Mouse (Mus musculus): ENCODE results near the gene Krtap5-1. TPM values are rescaled to one million over a fixed set of nuclear protein-coding genes. Genes with fewer than 3 reads are reported as not detected.
"Not testable (repeated sequence)": the region's sequence is repeated elsewhere in the genome, so short reads cannot be mapped to it uniquely, and the experiment has no call there.

The Krtap5-1 gene
- total RNA-seq, 4 experiments from 2014 or later: not detected

- not testable (repeated sequence) for DNase-seq (ENCODE audit: low spot score in 2 of 2)
Measured at GRCm38 (mm10) chr7:142296108-142296507, 810 bp downstream of the Krtap5-1 start.

GRCm38 (mm10) chr7:142295418-142295817, 1.5 kb downstream of the Krtap5-1 start:
- no peak for DNase-seq (ENCODE audit: low spot score in 2 of 2)

- not testable (repeated sequence) for DNase-seq (ENCODE audit: low spot score in 2 of 2)
Measured at GRCm38 (mm10) chr7:142293851-142294250, 3.1 kb downstream of the Krtap5-1 start.

- DNase-seq (ENCODE audit: low spot score in 2 of 2): not testable (repeated sequence)
Measured at GRCm38 (mm10) chr7:142285910-142286612, 10.9 kb downstream of the Krtap5-1 start.

GRCm38 (mm10) chr7:142285130-142285835, 11.6 kb downstream of the Krtap5-1 start:
- DNase-seq (ENCODE audit: low spot score in 2 of 2): peak; percentile 7 to 11

GRCm38 (mm10) chr7:142284615-142285080, 12.3 kb downstream of the Krtap5-1 start:
- DNase-seq (ENCODE audit: low spot score in 2 of 2): peak; percentile 84 to 93

- peak; percentile 7 to 12 for DNase-seq (ENCODE audit: low spot score in 2 of 2)
Measured at GRCm38 (mm10) chr7:142284023-142284591, 12.8 kb downstream of the Krtap5-1 start.

- DNase-seq (ENCODE audit: low spot score in 2 of 2): not testable (repeated sequence)
Measured at GRCm38 (mm10) chr7:142282847-142283246, 14.1 kb downstream of the Krtap5-1 start.

GRCm38 (mm10) chr7:142279291-142279690, 17.6 kb downstream of the Krtap5-1 start:
- not testable (repeated sequence) for DNase-seq (ENCODE audit: low spot score in 2 of 2)

GRCm38 (mm10) chr7:142278183-142278582, 18.7 kb downstream of the Krtap5-1 start:
- peak in 1 of 2 experiments; percentile 49 for DNase-seq (ENCODE audit: low spot score in 2 of 2)

GRCm38 (mm10) chr7:142274263-142274662, 22.7 kb downstream of the Krtap5-1 start, which contains the start of gene Gm4559:
Gm4559 (minus strand) TSS chr7:142274363.
- not testable (repeated sequence) for DNase-seq (ENCODE audit: low spot score in 2 of 2)

GRCm38 (mm10) chr7:142258254-142258653, 38.7 kb downstream of the Krtap5-1 start, which contains the start of gene Gm2431:
Gm2431 (minus strand) TSS chr7:142258354.
- DNase-seq (ENCODE audit: low spot score in 2 of 2): not testable (repeated sequence)

- DNase-seq (ENCODE audit: low spot score in 2 of 2): peak in 1 of 2 experiments; percentile 23
Measured at GRCm38 (mm10) chr7:142255517-142255916, 41.4 kb downstream of the Krtap5-1 start.

- peak; percentile 4 to 12 for DNase-seq (ENCODE audit: low spot score in 2 of 2)
Measured at GRCm38 (mm10) chr7:142249824-142250223, 47.1 kb downstream of the Krtap5-1 start.

Other genes with a start within 250 kb of the Krtap5-1 start
- gene Mob2, start 236.1 kb downstream of the Krtap5-1 start, total RNA-seq (2022): 10 to 100 TPM; 28.9 to 34.4 (median 30.9) TPM
- 100 to 1,000 TPM; 103 to 110 (median 106) TPM for gene Dusp8, start 201.3 kb downstream of the Krtap5-1 start, total RNA-seq (2022)
- gene Gm45618, start 176.4 kb downstream of the Krtap5-1 start, total RNA-seq (2022): not detected
- not detected for gene Gm39115, start 161.1 kb downstream of the Krtap5-1 start, total RNA-seq (2022)
- gene Gm45337, start 152.5 kb downstream of the Krtap5-1 start, total RNA-seq (2022): not detected
- gene Gm29735, start 140.0 kb downstream of the Krtap5-1 start, total RNA-seq (2022): not detected
- gene Gm4553, start 131.4 kb downstream of the Krtap5-1 start, total RNA-seq (2022): not detected
- gene Krtap5-2, start 121.1 kb downstream of the Krtap5-1 start, total RNA-seq (2022): not detected
- gene Gm10153, start 106.7 kb downstream of the Krtap5-1 start, total RNA-seq (2022): not detected
- gene Krtap5-3, start 95.8 kb downstream of the Krtap5-1 start, total RNA-seq (2022): not detected
- not detected for gene Gm7579, start 85.3 kb downstream of the Krtap5-1 start, total RNA-seq (2022)
- gene Krtap5-5, start 67.1 kb downstream of the Krtap5-1 start, total RNA-seq (2022): not detected
- not detected for gene Gm40460, start 56.0 kb downstream of the Krtap5-1 start, total RNA-seq (2022)
- gene Gm2431, start 38.8 kb downstream of the Krtap5-1 start, total RNA-seq (2022): not detected
- not detected for gene Gm4559, start 22.8 kb downstream of the Krtap5-1 start, total RNA-seq (2022)
- gene Krtap5-4, start 6.4 kb upstream of the Krtap5-1 start, total RNA-seq (2022): not detected
- gene Ifitm10, start 76.6 kb upstream of the Krtap5-1 start, total RNA-seq (2022): 10 to 100 TPM; 33.3 to 40.3 (median 35.8) TPM
- gene Gm49369, start 85.5 kb upstream of the Krtap5-1 start, total RNA-seq (2022): 10 to 100 TPM in 2 of 4 experiments, 1 to 10 TPM in 2; 2.0 to 27.5 (median 16.4) TPM
- 1,000 to 10,000 TPM in 2 of 4 experiments, 100 to 1,000 TPM in 2; 302 to 1,974 (median 897) TPM for gene Ctsd, start 90.9 kb upstream of the Krtap5-1 start, total RNA-seq (2022)
- gene Syt8, start 137.7 kb upstream of the Krtap5-1 start, total RNA-seq (2022): 1 to 10 TPM in 2 of 4 experiments, under 1 TPM in 1, not detected in 1; 0.29 to 2.3 (median 1.9) TPM
- 1 to 10 TPM; 1.2 to 4.9 (median 2.7) TPM for gene Tnni2, start 144.7 kb upstream of the Krtap5-1 start, total RNA-seq (2022)
- gene Lsp1, start 163.7 kb upstream of the Krtap5-1 start, total RNA-seq (2022): 10 to 100 TPM in 2 of 4 experiments, 1 to 10 TPM in 2; 2.2 to 18.3 (median 8.4) TPM
- 1 to 10 TPM in 2 of 4 experiments, not detected in 2; 1.2 to 3.8 TPM for gene Tnnt3, start 201.7 kb upstream of the Krtap5-1 start, total RNA-seq (2022)
- gene Mrpl23, start 235.6 kb upstream of the Krtap5-1 start, total RNA-seq (2022): 1 to 10 TPM; 4.8 to 6.8 (median 5.7) TPM